Comparison of ENCODE assay signal across 9 mouse cellular contexts in genomic region chr11:120051124-120051811, GRCm38 (mm10). TPM values are rescaled to one million over a fixed set of nuclear protein-coding genes. Genes with fewer than 3 reads are reported as not detected.
DNase-seq lines count a peak whose midpoint lies in the region; ATAC-seq and TF ChIP-seq lines count a peak whose summit lies in the region.
"Had no signal": no experiment of that assay in that cellular context is flagged by ENCODE, and none has a peak within 500 bp of the region (broad histone marks: within the 10 kb centered on the region; RNA-seq: fewer than 3 reads in every experiment).

No protein-coding gene starts in this region.

- ATAC-seq in kidney, embryonic 14.5 days (ENCODE audit: low FRiP score, low TSS enrichment), result 0 out of 2 replicates have a peak, but pooled peaks have one; percentile 28
- ATAC-seq in embryonic facial prominence, embryonic 13.5 days (ENCODE audit: insufficient number of reproducible peaks, insufficient read depth, low FRiP score, low TSS enrichment, low read depth), result no peak
- ATAC-seq in midbrain, embryonic 15.5 days (replicated peaks), result no peak

- peaks cover 14% of the 10 kb centered on the region for H3K4me1 ChIP-seq in kidney, embryonic 14.5 days (ENCODE audit: control insufficient read depth, insufficient read depth, low read length)
- no peaks in the 10 kb centered on the region for H3K4me1 ChIP-seq in kidney, adult 2 months (ENCODE audit: control insufficient read depth, insufficient read depth, low read length)
- H3K4me1 ChIP-seq in embryonic facial prominence, embryonic 13.5 days, result peaks cover 36% of the 10 kb centered on the region
- peaks cover 34% of the 10 kb centered on the region for H3K4me1 ChIP-seq in midbrain, embryonic 15.5 days
- peaks cover 3% of the 10 kb centered on the region; the same call in 1 of the 2 replicates for H3K4me1 ChIP-seq in lung, adult 2 months (ENCODE audit: control insufficient read depth, insufficient read depth, low read length)

- H3K36me3 ChIP-seq in kidney, embryonic 14.5 days (ENCODE audit: control insufficient read depth, insufficient read depth, low read length), result no peaks in the 10 kb centered on the region
- no peaks in the 10 kb centered on the region for H3K36me3 ChIP-seq in kidney, adult 2 months (ENCODE audit: control insufficient read depth, insufficient read depth, low read length)
- no peaks in the 10 kb centered on the region for H3K36me3 ChIP-seq in embryonic facial prominence, embryonic 13.5 days
- H3K36me3 ChIP-seq in midbrain, embryonic 15.5 days (replicated peaks), result no peaks in the 10 kb centered on the region

- no peak overlapping the region for H3K9ac ChIP-seq in kidney, embryonic 14.5 days (ENCODE audit: low read depth, low read length)
- peak overlapping the region; percentile 21; the same call in 1 of the 2 replicates for H3K9ac ChIP-seq in embryonic facial prominence, embryonic 13.5 days
- no peak overlapping the region for H3K9ac ChIP-seq in midbrain, embryonic 15.5 days

- WGBS in kidney, embryonic 14.5 days, result 45% methylated on average over 14 of the region's 14 CpGs
- 71% methylated on average over 14 of the region's 14 CpGs for WGBS in kidney, adult 2 months
- 51% methylated on average over 14 of the region's 14 CpGs for WGBS in embryonic facial prominence, embryonic 13.5 days
- 34% methylated on average over 14 of the region's 14 CpGs for WGBS in midbrain, embryonic 15.5 days
- WGBS in lung, adult 2 months, result 58% methylated on average over 14 of the region's 14 CpGs

- no peak overlapping the region for H3K4me3 ChIP-seq in kidney, embryonic 14.5 days (ENCODE audit: low read length)
- no peak overlapping the region for H3K4me3 ChIP-seq in kidney, adult 2 months (ENCODE audit: insufficient read depth, low read depth, low read length)
- H3K4me3 ChIP-seq in embryonic facial prominence, embryonic 13.5 days, result no peak overlapping the region
- no peak overlapping the region for H3K4me3 ChIP-seq in midbrain, embryonic 15.5 days
- no peak overlapping the region for H3K4me3 ChIP-seq in lung, adult 2 months (replicated peaks; ENCODE audit: extremely low read depth, low read depth, low read length)
- H3K4me3 ChIP-seq: megakaryocyte, embryonic 14.5 days had no signal

- H3K27me3 ChIP-seq in kidney, embryonic 14.5 days (ENCODE audit: control insufficient read depth, insufficient read depth, low read length), result peaks cover 24% of the 10 kb centered on the region
- H3K27me3 ChIP-seq in kidney, adult 2 months (replicated peaks; ENCODE audit: control insufficient read depth, insufficient read depth, low read length), result no peaks in the 10 kb centered on the region
- H3K27me3 ChIP-seq in embryonic facial prominence, embryonic 13.5 days, result peaks cover 36% of the 10 kb centered on the region
- H3K27me3 ChIP-seq in midbrain, embryonic 15.5 days (replicated peaks), result no peaks in the 10 kb centered on the region

- no peak for TF ChIP-seq POLR2A in kidney, adult 2 months (IDR thresholded peaks at IDR 0.05; ENCODE audit: low read depth, low read length)
- TF ChIP-seq POLR2A in lung, adult 2 months (IDR thresholded peaks at IDR 0.05; ENCODE audit: borderline replicate concordance, extremely low read depth, low read depth, low read length), result no peak

- H3K4me2 ChIP-seq in kidney, embryonic 14.5 days (replicated peaks; ENCODE audit: low read depth, low read length), result no peak overlapping the region
- no peak overlapping the region for H3K4me2 ChIP-seq in embryonic facial prominence, embryonic 13.5 days
- H3K4me2 ChIP-seq in midbrain, embryonic 15.5 days, result no peak overlapping the region

- no peaks in the 10 kb centered on the region for H3K9me3 ChIP-seq in kidney, embryonic 14.5 days (ENCODE audit: control insufficient read depth, low read length)
- no peaks in the 10 kb centered on the region for H3K9me3 ChIP-seq in embryonic facial prominence, embryonic 13.5 days
- H3K9me3 ChIP-seq in midbrain, embryonic 15.5 days, result no peaks in the 10 kb centered on the region
- H3K9me3 ChIP-seq: megakaryocyte, embryonic 14.5 days had no signal

- no peak for DNase-seq in kidney, adult 2 months
- peak; percentile 84 for DNase-seq in adrenal gland, postnatal 14 days
- DNase-seq in kidney, postnatal 25 days, result no peak
- DNase-seq in embryo, embryonic 10 days (ENCODE audit: low spot score), result no peak
- no peak for DNase-seq in lung, adult 2 months

- TF ChIP-seq CTCF in kidney, adult 2 months (conservative IDR thresholded peaks at IDR 0.05; ENCODE audit: insufficient read depth, insufficient read length, low read depth, low read length), result no peak
- TF ChIP-seq CTCF in lung, adult 2 months (IDR thresholded peaks at IDR 0.05; ENCODE audit: insufficient read depth, low read length), result no peak

- H3K27ac ChIP-seq in kidney, embryonic 14.5 days (ENCODE audit: low read depth, low read length), result no peak overlapping the region
- H3K27ac ChIP-seq in kidney, adult 2 months (ENCODE audit: insufficient read depth, low read depth, low read length), result no peak overlapping the region
- H3K27ac ChIP-seq in embryonic facial prominence, embryonic 13.5 days, result no peak overlapping the region
- H3K27ac ChIP-seq in midbrain, embryonic 15.5 days, result peak overlapping the region; percentile 45; the same call in 1 of the 2 replicates

RNA-seq across cellular contexts. Expression of gene Aatk, which starts 4.3 kb away (rescaled TPM):
- 1.3 and 1.9 TPM in 2 replicates for polyA plus RNA-seq in kidney, embryonic 14.5 days (2014; fragmentation: Nextera tagmentation; extraction: Ambion mirVana)
- polyA plus RNA-seq in kidney, adult 2 months (2012; rRNA removed), result 5.1 and 6.8 TPM in 2 replicates
- 13.7 and 15.7 TPM in 2 replicates for total RNA-seq in adrenal gland, postnatal 14 days (2021)
- polyA plus RNA-seq in embryonic facial prominence, embryonic 13.5 days (2015; fragmentation: Nextera tagmentation; extraction: Ambion mirVana), result 3.6 and 3.7 TPM in 2 replicates
- 45.3 and 45.5 TPM in 2 replicates for polyA plus RNA-seq in midbrain, embryonic 15.5 days (2015; fragmentation: Nextera tagmentation; extraction: Ambion mirVana)
- polyA plus RNA-seq in lung, adult 2 months (2012; rRNA removed), result 28.9 and 38.7 TPM in 2 replicates

RNA-seq across cellular contexts. Expression of gene Cep131, which starts 35.4 kb away (rescaled TPM):
- polyA plus RNA-seq in kidney, embryonic 14.5 days (2014; fragmentation: Nextera tagmentation; extraction: Ambion mirVana), result 19.9 and 28.1 TPM in 2 replicates
- polyA plus RNA-seq in kidney, adult 2 months (2012; rRNA removed), result 5.8 and 6.8 TPM in 2 replicates
- 67.4 and 80.7 TPM in 2 replicates for total RNA-seq in adrenal gland, postnatal 14 days (2021)
- 30.3 and 31.3 TPM in 2 replicates for polyA plus RNA-seq in embryonic facial prominence, embryonic 13.5 days (2015; fragmentation: Nextera tagmentation; extraction: Ambion mirVana)
- polyA plus RNA-seq in midbrain, embryonic 15.5 days (2015; fragmentation: Nextera tagmentation; extraction: Ambion mirVana), result 35.0 and 35.6 TPM in 2 replicates
- 8.5 and 9.2 TPM in 2 replicates for polyA plus RNA-seq in lung, adult 2 months (2012; rRNA removed)

RNA-seq across cellular contexts. Expression of gene Tepsin, which starts 47.3 kb away (rescaled TPM):
- polyA plus RNA-seq in kidney, embryonic 14.5 days (2014; fragmentation: Nextera tagmentation; extraction: Ambion mirVana), result 12.2 and 15.6 TPM in 2 replicates
- polyA plus RNA-seq in kidney, adult 2 months (2012; rRNA removed), result 28.5 and 35.6 TPM in 2 replicates
- total RNA-seq in adrenal gland, postnatal 14 days (2021), result 10.7 and 13.7 TPM in 2 replicates
- 19.5 and 20.5 TPM in 2 replicates for polyA plus RNA-seq in embryonic facial prominence, embryonic 13.5 days (2015; fragmentation: Nextera tagmentation; extraction: Ambion mirVana)
- 23.6 and 24.2 TPM in 2 replicates for polyA plus RNA-seq in midbrain, embryonic 15.5 days (2015; fragmentation: Nextera tagmentation; extraction: Ambion mirVana)
- polyA plus RNA-seq in lung, adult 2 months (2012; rRNA removed), result 29.7 and 32.3 TPM in 2 replicates

RNA-seq across cellular contexts. Expression of gene Ndufaf8, which starts 47.5 kb away (rescaled TPM):
- 97.3 and 115 TPM in 2 replicates for polyA plus RNA-seq in kidney, embryonic 14.5 days (2014; fragmentation: Nextera tagmentation; extraction: Ambion mirVana)
- polyA plus RNA-seq in kidney, adult 2 months (2012; rRNA removed), result 77.7 and 79.3 TPM in 2 replicates
- total RNA-seq in adrenal gland, postnatal 14 days (2021), result 50.0 and 55.2 TPM in 2 replicates
- 76.5 and 79.2 TPM in 2 replicates for polyA plus RNA-seq in embryonic facial prominence, embryonic 13.5 days (2015; fragmentation: Nextera tagmentation; extraction: Ambion mirVana)
- polyA plus RNA-seq in midbrain, embryonic 15.5 days (2015; fragmentation: Nextera tagmentation; extraction: Ambion mirVana), result 51.4 and 53.5 TPM in 2 replicates
- 41.3 and 54.8 TPM in 2 replicates for polyA plus RNA-seq in lung, adult 2 months (2012; rRNA removed)
